Mouse (Mus musculus) midbrain, postnatal 0 days (tissue): ENCODE results near the gene Smyd1. TPM values are rescaled to one million over a fixed set of nuclear protein-coding genes. Genes with fewer than 3 reads are reported as not detected.

Source experiments
- ATAC-seq: fragments of 200-750 bp; cut with Nextera tagmentation; 2 replicates; pipeline ENCODE4 v1.8.0; 2017; ENCODE audit warnings: moderate number of reproducible peaks, mild to moderate bottlenecking, moderate TSS enrichment, moderate library complexity; ENCODE audit not compliant: low FRiP score
- DNase-seq: peaks from one replicate; pipeline ENCODE4 v3.0.0-alpha.2; 2015; ENCODE audit warnings: low spot score
- H3K27ac ChIP-seq: fragments of 300-500 bp; sonication (generic); 2 replicates; pipeline ENCODE4 v1.5.1; 2014; ENCODE audit warnings: low read depth, mild to moderate bottlenecking, low read length, mixed read lengths
- H3K27me3 ChIP-seq: fragments of 300-500 bp; sonication (generic); 2 replicates; pipeline ENCODE4 v1.6.1; 2014; ENCODE audit warnings: low read length, control low read depth, mixed read lengths; ENCODE audit not compliant: insufficient read depth
- H3K36me3 ChIP-seq: fragments of 300-500 bp; sonication (generic); 2 replicates; pipeline ENCODE4 v1.6.1; 2014; ENCODE audit warnings: low read length, control low read depth, mixed read lengths; ENCODE audit not compliant: insufficient read depth
- H3K4me1 ChIP-seq: fragments of 300-500 bp; sonication (generic); 2 replicates; pipeline ENCODE4 v1.6.1; 2014; ENCODE audit warnings: mild to moderate bottlenecking, control low read depth, antibody characterized with exemption, low read length, mixed read lengths; ENCODE audit not compliant: insufficient read depth
- H3K4me2 ChIP-seq: fragments of 300-500 bp; sonication (generic); 2 replicates; pipeline ENCODE4 v1.6.1; 2014; ENCODE audit warnings: low read depth, mild to moderate bottlenecking, low read length, mixed read lengths; ENCODE audit not compliant: poor library complexity, severe bottlenecking
- H3K4me3 ChIP-seq: fragments of 300-500 bp; sonication (generic); 2 replicates; pipeline ENCODE4 v1.5.1; 2014; ENCODE audit warnings: low read depth, mild to moderate bottlenecking, low read length, moderate library complexity
- H3K9ac ChIP-seq: fragments of 300-500 bp; sonication (generic); replicated peaks from 2 replicates; pipeline ENCODE4 v1.6.1; 2014; ENCODE audit warnings: mild to moderate bottlenecking, low read length, moderate library complexity, mixed read lengths; ENCODE audit not compliant: poor library complexity, severe bottlenecking
- H3K9me3 ChIP-seq: fragments of 300-500 bp; sonication (generic); 2 replicates; pipeline ENCODE4 v1.6.1; 2016; ENCODE audit warnings: low read length, control low read depth
- CTCF ChIP-seq: IDR thresholded peaks from 2 replicates; pipeline ENCODE4 v1.5.1; 2016; ENCODE audit warnings: antibody characterized with exemption, mild to moderate bottlenecking
- WGBS: fragments of 180-500 bp; shearing (Covaris S2); extraction: QIAGEN DNeasy Blood & Tissue Kit; methylation state at CpG from one replicate; pipeline ENCODE4 v1.1.7; 2014; 5-methylcytosine and 5-hydroxymethylcytosine counted together
- polyA plus RNA-seq: library from polyadenylated mRNA; unstranded; fragments of >200 nt; fragmentation: Nextera tagmentation; extraction: Ambion mirVana; gene quantifications from 2 replicates; pipeline ENCODE4 v1.2.1, GENCODE M21; 2015
- total RNA-seq: library from RNA; depleted of rRNA; stranded (reverse); fragments of >200 nt; gene quantifications from 2 replicates; pipeline ENCODE4 v1.2.3, GENCODE M21; 2014; rRNA removed

Smyd1 gene
- 1.3 and 1.9 TPM in 2 replicates for total RNA-seq
- 0.30 and 0.36 TPM in 2 replicates for polyA plus RNA-seq

- 92% methylated on average over 3 of the region's 3 CpGs for WGBS
- H3K4me2 ChIP-seq, result no peak within 1 kb of the TSS
- no peak within 1 kb of the TSS for H3K9ac ChIP-seq
- DNase-seq, result no peak
- no peaks in the 10 kb centered on the region for H3K4me1 ChIP-seq
- no peaks in the 10 kb centered on the region for H3K36me3 ChIP-seq
- H3K9me3 ChIP-seq, result no peaks in the 10 kb centered on the region
- no peak within 1 kb of the TSS for H3K4me3 ChIP-seq
- H3K27ac ChIP-seq, result no peak within 1 kb of the TSS
- H3K27me3 ChIP-seq, result no peaks in the 10 kb centered on the region
- no peak for ATAC-seq
- TF ChIP-seq CTCF, result no peak
These were observed at the start of gene Smyd1 for GRCm38 (mm10) chr6:71321826-71322283. TSS of gene Smyd1 (minus strand) at chr6:71322233.

- no peaks in the 10 kb centered on the region for H3K36me3 ChIP-seq
These were observed 49.1 kb upstream of the Smyd1 start for GRCm38 (mm10) chr6:71371085-71371605.

GRCm38 (mm10) chr6:71369416-71369815, 47.4 kb upstream of the Smyd1 start:
- no peaks in the 10 kb centered on the region for H3K36me3 ChIP-seq
- no peaks in the 10 kb centered on the region for H3K4me1 ChIP-seq
- no peak overlapping the region for H3K27ac ChIP-seq
- ATAC-seq (no peak), DNase-seq (no peak)
- no peaks in the 10 kb centered on the region for H3K27me3 ChIP-seq
- H3K4me3 ChIP-seq, result no peak overlapping the region
- whole genome bisulfite sequencing, result 95% methylated on average over 6 of the region's 6 CpGs
- no peak overlapping the region for H3K4me2 ChIP-seq
- H3K9me3 ChIP-seq, result no peaks in the 10 kb centered on the region
- no peak for TF ChIP-seq CTCF
- H3K9ac ChIP-seq, result no peak overlapping the region

More at GRCm38 (mm10) chr6:71371085-71371605, 49.1 kb upstream of the Smyd1 start:
- no peak overlapping the region for H3K9ac ChIP-seq
- H3K27me3 ChIP-seq, result no peaks in the 10 kb centered on the region
- H3K4me2 ChIP-seq, result no peak overlapping the region
- DNase-seq (no peak), ATAC-seq (no peak)
- no peak overlapping the region for H3K4me3 ChIP-seq
- no peak overlapping the region for H3K27ac ChIP-seq
- H3K9me3 ChIP-seq, result no peaks in the 10 kb centered on the region
- H3K4me1 ChIP-seq, result no peaks in the 10 kb centered on the region
- no peak for TF ChIP-seq CTCF
- 89% methylated on average over 5 of the region's 5 CpGs for WGBS

GRCm38 (mm10) chr6:71363995-71364394, 42.0 kb upstream of the Smyd1 start:
- H3K4me1 ChIP-seq, result no peaks in the 10 kb centered on the region
- WGBS, result 53% methylated on average over 2 of the region's 2 CpGs
- no peaks in the 10 kb centered on the region for H3K9me3 ChIP-seq
- no peak for ATAC-seq
- H3K36me3 ChIP-seq, result no peaks in the 10 kb centered on the region
- DNase-seq, result no peak
- H3K27ac ChIP-seq, result no peak overlapping the region
- no peaks in the 10 kb centered on the region for H3K27me3 ChIP-seq
- no peak overlapping the region for H3K9ac ChIP-seq
- H3K4me3 ChIP-seq, result no peak overlapping the region
- H3K4me2 ChIP-seq, result no peak overlapping the region
- TF ChIP-seq CTCF, result no peak

GRCm38 (mm10) chr6:71361156-71361670, 39.2 kb upstream of the Smyd1 start:
- Histone ChIP-seq H3K27me3 (no peaks in the 10 kb centered on the region), H3K36me3 (no peaks in the 10 kb centered on the region), H3K4me2 (no peak overlapping the region), H3K9ac (no peak overlapping the region), H3K9me3 (no peaks in the 10 kb centered on the region), H3K27ac (no peak overlapping the region), H3K4me1 (no peaks in the 10 kb centered on the region), H3K4me3 (no peak overlapping the region)
- no peak for ATAC-seq
- WGBS, result 90% methylated on average over 10 of the region's 10 CpGs
- DNase-seq, result no peak
- no peak for TF ChIP-seq CTCF

GRCm38 (mm10) chr6:71360751-71361150, 38.7 kb upstream of the Smyd1 start:
- no peak overlapping the region for H3K9ac ChIP-seq
- H3K4me1 ChIP-seq, result no peaks in the 10 kb centered on the region
- no peaks in the 10 kb centered on the region for H3K27me3 ChIP-seq
- no peak for TF ChIP-seq CTCF
- no peak for DNase-seq
- no peak for ATAC-seq
- H3K27ac ChIP-seq, result no peak overlapping the region
- no peak overlapping the region for H3K4me2 ChIP-seq
- no peaks in the 10 kb centered on the region for H3K36me3 ChIP-seq
- H3K4me3 ChIP-seq, result no peak overlapping the region
- 60% methylated on average over 5 of the region's 5 CpGs for WGBS
- no peaks in the 10 kb centered on the region for H3K9me3 ChIP-seq
